Comparison of ENCODE assay signal across 8 mouse cellular contexts in genomic region chr1:69688118-69688517, GRCm38 (mm10). TPM values are rescaled to one million over a fixed set of nuclear protein-coding genes. Genes with fewer than 3 reads are reported as not detected.
DNase-seq lines count a peak whose midpoint lies in the region; ATAC-seq and TF ChIP-seq lines count a peak whose summit lies in the region.

No protein-coding gene starts in this region.

- no peak for TF ChIP-seq CTCF in lung, adult 2 months (IDR thresholded peaks at IDR 0.05; ENCODE audit: insufficient read depth, low read length)

- peak overlapping the region; percentile 72 for H3K4me2 ChIP-seq in embryonic facial prominence, embryonic 15.5 days (replicated peaks)
- H3K4me2 ChIP-seq in intestine, embryonic 16.5 days (ENCODE audit: low read depth, low read length): peak overlapping the region; percentile 81
- peak overlapping the region; percentile 80 for H3K4me2 ChIP-seq in neural tube, embryonic 15.5 days

- no peak for ATAC-seq in embryonic facial prominence, embryonic 15.5 days (ENCODE audit: insufficient number of reproducible peaks, low FRiP score, low TSS enrichment, low read depth)
- no peak for ATAC-seq in intestine, embryonic 16.5 days
- no peak for ATAC-seq in neural tube, embryonic 15.5 days (ENCODE audit: low FRiP score)
- ATAC-seq in frontal cortex, adult (ENCODE audit: low TSS enrichment): no peak

- peak overlapping the region; percentile 79 for H3K4me3 ChIP-seq in lung, adult 2 months (replicated peaks; ENCODE audit: extremely low read depth, low read depth, low read length)
- peak overlapping the region; percentile 77 for H3K4me3 ChIP-seq in embryonic facial prominence, embryonic 15.5 days (replicated peaks)
- peak overlapping the region; percentile 89 for H3K4me3 ChIP-seq in intestine, embryonic 16.5 days (ENCODE audit: low read length)
- H3K4me3 ChIP-seq in neural tube, embryonic 15.5 days (replicated peaks): peak overlapping the region; percentile 83

- WGBS in lung, adult 2 months: 1% methylated on average over 4 of the region's 4 CpGs
- 7% methylated on average over 4 of the region's 4 CpGs for WGBS in embryonic facial prominence, embryonic 15.5 days
- 4% methylated on average over 4 of the region's 4 CpGs for WGBS in intestine, embryonic 16.5 days
- WGBS in neural tube, embryonic 15.5 days: 16% methylated on average over 4 of the region's 4 CpGs

- no peaks in the 10 kb centered on the region for H3K9me3 ChIP-seq in embryonic facial prominence, embryonic 15.5 days (replicated peaks)
- no peaks in the 10 kb centered on the region for H3K9me3 ChIP-seq in intestine, embryonic 16.5 days (ENCODE audit: control insufficient read depth, low read length)
- H3K9me3 ChIP-seq in neural tube, embryonic 15.5 days (replicated peaks): no peaks in the 10 kb centered on the region

- H3K9ac ChIP-seq in embryonic facial prominence, embryonic 15.5 days: 0 out of 2 replicates have a peak overlapping the region, but pooled peaks have one; percentile 50
- no peak overlapping the region for H3K9ac ChIP-seq in intestine, embryonic 16.5 days (ENCODE audit: low read depth, low read length)
- no peak overlapping the region for H3K9ac ChIP-seq in neural tube, embryonic 15.5 days (replicated peaks)

- H3K27ac ChIP-seq in embryonic facial prominence, embryonic 15.5 days (replicated peaks): peak overlapping the region; percentile 92; the same call in 1 of the 2 replicates
- no peak overlapping the region for H3K27ac ChIP-seq in intestine, embryonic 16.5 days (ENCODE audit: low read length)
- H3K27ac ChIP-seq in neural tube, embryonic 15.5 days (replicated peaks): no peak overlapping the region

- no peak for DNase-seq in lung, adult 2 months
- DNase-seq in lung, postnatal 10 days: no peak
- no peak for DNase-seq in Muller cell, postnatal 12 days (ENCODE audit: inconsistent ontology term)
- no peak for DNase-seq in urinary bladder, postnatal 25 days (ENCODE audit: low spot score)

- H3K36me3 ChIP-seq in embryonic facial prominence, embryonic 15.5 days: no peaks in the 10 kb centered on the region
- no peaks in the 10 kb centered on the region for H3K36me3 ChIP-seq in intestine, embryonic 16.5 days (ENCODE audit: control insufficient read depth, insufficient read depth, low read length)
- H3K36me3 ChIP-seq in neural tube, embryonic 15.5 days: no peaks in the 10 kb centered on the region

- H3K4me1 ChIP-seq in lung, adult 2 months (ENCODE audit: control insufficient read depth, insufficient read depth, low read length): peaks cover 2% of the 10 kb centered on the region
- 0 out of 2 replicates have a peak, but pooled peaks cover 3% of the 10 kb centered on the region for H3K4me1 ChIP-seq in embryonic facial prominence, embryonic 15.5 days
- H3K4me1 ChIP-seq in intestine, embryonic 16.5 days (ENCODE audit: control insufficient read depth, insufficient read depth, low read length): peaks cover 4% of the 10 kb centered on the region
- H3K4me1 ChIP-seq in neural tube, embryonic 15.5 days: peaks cover 32% of the 10 kb centered on the region

- no peak for TF ChIP-seq POLR2A in lung, adult 2 months (IDR thresholded peaks at IDR 0.05; ENCODE audit: borderline replicate concordance, extremely low read depth, low read depth, low read length)

- H3K27me3 ChIP-seq in embryonic facial prominence, embryonic 15.5 days: no peaks in the 10 kb centered on the region
- no peaks in the 10 kb centered on the region for H3K27me3 ChIP-seq in intestine, embryonic 16.5 days (replicated peaks; ENCODE audit: control insufficient read depth, insufficient read depth, low read length)
- H3K27me3 ChIP-seq in neural tube, embryonic 15.5 days (replicated peaks): no peaks in the 10 kb centered on the region

RNA-seq across cellular contexts. Expression of gene Ikzf2, which starts 1.1 kb away (rescaled TPM):
- polyA plus RNA-seq in lung, adult 2 months (2012; rRNA removed): 0.80 and 1.5 TPM in 2 replicates
- polyA plus RNA-seq in embryonic facial prominence, embryonic 15.5 days (2015; fragmentation: Nextera tagmentation; extraction: Ambion mirVana): 5.4 and 5.6 TPM in 2 replicates
- polyA plus RNA-seq in intestine, embryonic 16.5 days (2015; fragmentation: Nextera tagmentation; extraction: Ambion mirVana): 2.1 and 2.4 TPM in 2 replicates
- 3.7 and 5.3 TPM in 2 replicates for polyA plus RNA-seq in neural tube, embryonic 15.5 days (2015; fragmentation: Nextera tagmentation; extraction: Ambion mirVana)
